Mouse (Mus musculus) cerebellum, adult 18-20 months (tissue): Measurements from ENCODE around the gene Sdccag8.

Source experiments
- DNase-seq, 2 experiments: peaks; one replicate each; pipeline ENCODE4 v3.0.0; 2021

The Sdccag8 gene

DNA sequence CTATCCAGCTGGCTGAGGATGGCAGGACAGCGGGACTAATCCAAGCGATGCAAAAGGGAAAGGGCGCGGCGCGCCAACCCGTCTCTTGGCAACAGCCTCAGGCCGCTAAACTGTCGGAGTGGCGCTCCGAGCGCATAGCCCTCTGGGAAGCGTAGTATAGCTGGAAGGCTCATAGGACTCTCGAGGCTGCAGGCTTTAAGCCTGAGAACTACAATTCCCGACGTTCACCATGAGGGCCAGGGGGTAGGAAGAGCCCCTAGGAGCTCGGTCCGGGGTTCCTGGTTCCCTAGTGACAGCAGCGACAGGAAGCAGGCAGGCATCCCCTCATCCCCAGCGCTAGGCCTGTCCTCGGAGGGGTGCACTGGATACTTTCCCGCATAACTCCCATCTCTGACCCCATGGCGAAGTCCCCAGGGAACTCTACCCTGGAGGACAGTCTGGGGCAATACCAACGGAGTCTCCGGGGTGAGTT lies at the start of gene Sdccag8:
Gene Sdccag8, plus strand, starts transcription at position 70 of the 472 bp plus-strand sequence.
- peak; percentile 91 to 97 for DNase-seq

DNA sequence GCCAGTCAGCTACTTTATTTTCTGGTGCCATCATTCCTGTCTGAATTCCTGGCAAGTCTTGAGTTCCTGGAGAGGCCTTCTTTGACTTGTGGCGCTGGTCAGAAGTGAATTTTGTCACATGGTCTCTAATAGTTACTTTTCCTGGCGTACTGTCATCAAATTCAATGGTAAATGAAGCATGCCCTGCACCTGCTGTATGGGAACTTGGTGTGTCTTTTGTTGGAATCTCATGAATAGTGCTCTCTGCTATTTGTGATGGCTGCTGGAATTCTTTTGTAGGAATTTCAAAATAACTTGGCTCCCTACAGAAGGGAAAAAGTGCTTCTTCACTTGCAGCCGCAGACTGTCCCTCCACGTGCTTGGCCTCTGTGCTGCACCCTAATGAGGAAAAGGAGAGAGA lies 39.9 kb upstream of the Sdccag8 start:
- DNase-seq, result no peak

DNA sequence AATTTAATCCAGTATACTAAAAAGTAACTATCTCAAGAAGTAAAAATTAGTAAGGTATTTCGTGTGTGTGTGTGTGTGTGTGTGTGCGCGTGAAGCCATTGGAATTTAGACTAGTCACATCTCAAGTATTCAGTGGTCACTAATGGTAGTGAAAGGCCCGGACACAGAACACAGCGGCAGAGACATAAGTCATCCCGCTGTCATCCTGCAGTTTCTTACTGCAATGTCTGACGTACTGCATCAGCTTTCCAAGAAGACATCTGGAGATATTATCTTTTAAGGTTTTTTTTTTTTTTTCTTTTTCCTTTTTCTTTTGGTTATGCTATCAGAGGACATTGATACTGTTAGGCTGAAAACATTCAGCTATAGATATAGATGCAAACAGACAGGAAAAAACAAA lies 25.1 kb upstream of the Sdccag8 start:
- DNase-seq, result no peak

DNA sequence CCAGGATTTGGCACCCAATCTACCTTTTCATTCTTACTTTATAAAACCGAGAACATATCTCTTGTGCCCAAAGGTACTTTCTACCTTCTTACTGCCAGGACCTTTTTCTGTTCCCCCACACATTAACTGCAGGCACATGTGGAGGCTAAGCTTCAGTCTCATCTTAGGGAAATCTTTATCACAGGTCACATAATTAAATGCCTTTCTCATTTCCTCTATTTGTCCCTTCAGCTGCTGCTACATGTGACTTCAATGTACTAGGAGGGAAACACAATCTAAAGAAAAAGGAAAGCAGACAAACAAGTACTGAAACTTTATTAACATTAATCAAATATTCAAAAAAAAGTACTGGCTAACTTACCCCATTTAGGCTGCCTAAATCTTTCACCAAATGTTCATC lies 22.3 kb upstream of the Sdccag8 start:
- no peak for DNase-seq

DNA sequence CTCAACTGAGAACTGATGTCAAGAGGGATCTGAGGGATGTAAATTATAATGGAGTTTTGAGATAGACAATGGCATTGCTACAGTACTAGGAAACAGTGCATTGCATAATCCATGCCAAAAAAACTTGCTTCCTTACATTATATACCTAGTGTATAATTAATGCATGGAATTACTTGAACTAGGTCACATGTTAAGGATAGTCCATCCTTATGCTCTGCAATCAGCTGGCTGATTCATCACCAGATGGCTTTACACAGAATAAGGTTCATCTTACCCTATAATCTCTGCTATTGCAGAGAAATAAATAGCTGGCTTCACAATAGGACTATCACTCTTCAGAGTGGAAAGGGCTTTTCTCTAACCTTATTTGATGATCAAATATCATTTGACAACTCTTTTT lies 15.8 kb upstream of the Sdccag8 start:
- DNase-seq, result no peak

DNA sequence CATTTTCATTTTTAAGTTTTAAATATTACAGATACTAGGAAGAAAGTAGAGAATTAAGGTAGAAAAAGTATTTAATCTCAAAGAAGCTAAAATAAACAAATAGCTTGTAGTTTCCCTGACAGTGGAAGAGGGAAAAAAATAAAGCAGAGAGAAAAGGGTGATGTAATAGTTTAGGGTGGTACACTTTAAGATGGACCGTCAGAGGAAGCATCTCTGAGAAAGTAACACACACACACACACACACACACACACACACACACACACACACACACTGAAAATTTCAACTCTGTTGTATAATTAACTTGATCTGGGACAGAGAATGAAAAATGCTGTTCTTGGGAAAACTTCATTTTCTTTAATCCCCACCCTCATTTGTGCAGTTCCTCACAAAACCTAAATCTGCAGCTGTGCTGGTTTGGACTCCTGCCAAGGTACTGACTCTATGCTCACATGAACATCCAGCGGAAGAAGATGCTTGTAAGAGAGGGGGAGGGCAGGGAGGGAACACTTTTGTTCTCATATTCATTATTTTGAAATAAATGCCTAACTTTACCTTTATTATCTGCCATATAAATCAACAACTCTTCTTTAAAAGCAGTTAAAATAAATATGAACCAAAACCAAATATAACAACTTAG lies 13.6 kb upstream of the Sdccag8 start:
- no peak for DNase-seq

DNA sequence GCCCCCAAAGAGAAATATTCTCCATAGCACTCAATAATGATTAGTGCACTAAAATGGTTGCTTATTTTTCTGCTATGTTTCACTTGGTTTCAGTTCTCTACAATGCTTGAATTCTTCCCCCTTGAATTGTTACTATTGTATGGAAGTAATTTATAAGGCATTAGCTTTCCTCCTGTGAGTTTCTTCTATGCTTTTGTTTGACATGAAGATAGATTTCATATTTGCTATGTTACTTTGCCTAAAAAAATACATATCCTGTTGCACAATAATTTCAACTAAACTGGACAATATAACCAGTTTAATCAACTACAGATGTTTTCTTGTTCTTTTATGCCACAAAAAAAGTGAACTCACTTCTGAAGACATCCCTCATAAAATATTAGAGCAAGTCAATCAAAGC lies 4.3 kb upstream of the Sdccag8 start:
- DNase-seq, result no peak

DNA sequence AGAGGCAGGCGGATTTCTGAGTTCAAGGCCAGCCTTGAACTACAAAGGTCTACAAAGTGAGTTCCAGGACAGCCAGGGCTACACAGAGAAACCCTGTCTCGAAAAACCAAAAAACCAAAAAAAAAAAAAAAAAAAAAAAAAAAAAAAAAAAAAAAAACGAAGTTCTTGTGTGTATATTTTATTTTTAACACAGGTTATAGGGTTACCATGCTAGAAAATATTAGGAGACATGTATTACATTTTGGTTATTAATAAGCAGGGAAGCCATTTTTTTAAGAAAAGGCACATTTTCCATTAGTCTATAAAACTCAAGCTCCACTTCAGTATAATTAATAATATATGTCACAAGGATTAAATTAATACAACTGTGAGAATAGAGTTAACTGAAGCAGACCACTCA lies 2.6 kb upstream of the Sdccag8 start:
- no peak for DNase-seq

DNA sequence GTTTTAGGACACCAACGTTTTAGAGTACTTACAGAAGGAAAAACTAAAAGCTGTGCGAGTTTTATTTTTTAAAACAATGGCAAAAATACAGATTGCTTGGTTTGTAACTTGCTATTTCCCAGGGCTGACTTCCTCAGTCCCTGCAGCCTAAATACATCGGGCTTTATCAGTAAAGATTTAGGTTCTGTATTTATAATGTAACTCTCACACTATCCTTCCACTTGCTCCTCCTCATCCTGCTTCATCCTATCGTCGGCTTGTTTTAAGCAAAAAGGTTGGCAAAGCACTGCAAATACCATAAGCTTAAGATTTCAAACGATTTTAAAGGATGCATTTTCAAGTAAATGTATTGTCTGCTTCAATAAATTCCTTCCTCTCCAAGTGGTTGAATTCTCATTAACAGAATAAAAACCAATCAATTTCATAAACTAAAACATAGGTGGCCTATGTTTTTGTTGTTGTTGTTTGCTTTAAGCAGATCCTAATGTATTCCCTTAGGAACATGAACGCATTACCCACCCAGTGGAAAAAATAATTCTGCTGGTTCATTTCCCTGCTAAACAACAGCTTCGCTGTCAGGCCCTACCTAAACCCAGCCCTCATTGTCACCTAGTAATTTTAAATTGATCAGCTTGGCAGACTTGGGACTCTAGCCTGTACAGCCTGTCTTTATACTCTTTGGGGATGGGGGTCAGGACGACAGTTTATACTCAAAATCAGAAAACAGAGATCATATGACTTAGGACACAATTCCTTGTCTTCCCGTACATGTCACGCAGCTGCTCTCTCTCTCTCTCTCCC lies 1.8 kb upstream of the Sdccag8 start:
- DNase-seq, result no peak

DNA sequence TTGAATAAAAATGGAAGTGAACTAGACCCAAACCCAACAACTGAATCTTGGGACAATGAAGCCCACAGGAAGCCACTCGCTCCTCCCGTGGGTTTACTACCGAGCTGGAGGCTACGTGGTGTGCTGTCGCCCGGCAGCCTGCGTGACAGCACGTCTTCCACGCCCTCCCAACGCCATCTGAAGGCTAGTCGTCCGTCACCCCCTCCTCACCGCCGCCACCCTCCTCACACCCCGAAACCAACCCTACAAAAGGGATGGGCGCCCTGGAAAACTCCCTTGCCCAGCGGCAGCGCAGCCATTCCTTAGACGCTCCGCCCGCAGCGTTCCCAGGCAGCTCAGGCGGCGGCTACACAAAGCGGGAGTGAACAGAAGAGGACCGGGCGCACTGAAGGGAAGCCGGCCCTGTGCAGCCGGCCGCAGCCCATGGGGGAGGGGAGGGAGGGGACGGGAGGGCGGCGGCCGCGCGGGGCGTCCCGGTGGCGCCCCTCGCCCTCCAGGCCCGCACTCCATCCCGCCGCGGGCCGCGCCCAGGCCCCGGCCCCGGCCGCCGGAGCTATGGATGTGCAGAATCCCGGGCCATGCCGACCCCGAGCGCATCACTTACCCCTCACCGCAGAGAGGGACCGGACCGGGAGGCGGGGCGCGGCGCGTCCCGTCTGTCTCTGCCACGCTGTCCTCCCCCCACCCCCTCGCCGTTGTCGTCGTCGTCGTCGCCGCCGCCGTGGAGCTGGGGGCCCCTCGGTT lies 996 bp upstream of the Sdccag8 start:
- DNase-seq, result peak; percentile 71 to 76

DNA sequence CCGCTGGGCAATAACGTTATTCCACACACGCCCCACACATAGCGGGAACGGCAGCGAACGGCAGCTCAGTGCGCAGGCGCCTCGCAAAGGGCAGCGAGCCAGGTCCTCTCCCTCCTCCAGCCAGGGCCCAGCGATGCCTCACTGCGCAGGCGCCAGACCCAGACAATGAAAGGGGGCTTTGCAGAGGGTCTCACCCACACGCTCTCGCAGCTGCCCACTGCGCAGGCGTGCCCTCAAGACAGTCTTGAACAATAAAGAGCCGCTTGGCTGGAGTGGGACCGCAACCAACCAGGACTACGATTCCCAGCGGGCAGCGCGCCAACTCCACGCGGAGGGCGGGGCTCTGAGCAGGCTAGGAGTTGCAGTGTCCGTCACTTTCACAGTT lies 432 bp upstream of the Sdccag8 start, which contains the start of gene Cep170:
Gene Cep170, minus strand, starts transcription at position 32 of the 385 bp plus-strand sequence.
- peak; percentile 96 to 99 for DNase-seq

DNA sequence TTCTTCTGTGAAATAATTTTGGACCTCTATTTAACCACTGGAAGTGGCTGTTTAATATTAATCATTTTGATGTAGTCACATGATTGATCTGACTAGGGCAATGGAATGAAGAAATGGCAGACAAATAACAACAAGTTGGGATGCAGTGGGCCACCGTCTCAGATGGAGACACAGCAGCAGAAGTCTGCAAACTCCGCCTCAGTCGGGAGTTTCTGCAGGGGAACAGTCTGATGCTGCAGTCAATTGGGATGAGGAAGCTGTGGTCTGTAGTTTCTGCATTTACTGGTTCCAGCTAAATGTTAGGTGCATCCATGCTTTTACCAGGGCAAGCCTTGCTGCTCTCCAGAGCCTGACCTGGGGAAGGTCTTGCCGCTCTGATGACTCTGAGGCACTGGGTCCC lies 2.3 kb downstream of the Sdccag8 start:
- no peak for DNase-seq

DNA sequence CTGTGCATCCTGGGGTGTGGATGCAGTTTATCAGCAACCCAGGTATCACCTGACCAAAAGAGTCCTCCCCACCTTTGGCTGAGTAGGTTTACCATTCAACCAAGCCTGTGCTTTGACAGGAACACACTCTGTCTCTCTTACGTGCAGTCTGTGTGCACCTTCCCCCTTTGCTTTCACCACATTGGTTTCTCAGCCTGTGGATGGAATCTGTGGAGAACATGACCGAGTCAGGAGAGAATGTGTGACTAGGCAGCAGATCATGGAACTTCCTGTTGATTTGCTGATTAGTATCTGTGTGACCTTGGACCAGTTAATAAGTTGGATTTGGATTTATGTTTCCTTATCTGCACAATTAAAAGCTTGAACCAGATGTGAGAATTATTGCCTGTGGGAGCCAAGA lies 3.7 kb downstream of the Sdccag8 start:
- no peak for DNase-seq

DNA sequence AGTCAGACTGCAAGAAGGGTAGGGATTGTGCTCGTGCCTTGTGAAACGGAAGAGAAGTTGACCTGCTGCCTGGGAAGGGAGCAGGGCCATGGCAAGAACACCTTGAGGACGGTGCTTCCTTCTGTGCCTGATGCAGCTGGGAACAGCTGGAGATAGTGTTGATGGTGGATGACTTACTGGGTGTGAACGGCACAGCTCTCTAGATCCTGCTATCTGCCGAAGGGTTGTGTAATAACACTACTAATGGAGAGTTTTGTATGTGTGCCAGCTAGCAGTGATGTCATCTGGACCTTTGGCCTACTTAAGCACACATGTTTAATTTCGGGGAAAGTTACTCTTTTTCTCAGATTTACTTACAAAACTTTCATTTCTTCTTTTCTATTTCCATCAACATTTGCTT lies 4.3 kb downstream of the Sdccag8 start:
- DNase-seq, result no peak

DNA sequence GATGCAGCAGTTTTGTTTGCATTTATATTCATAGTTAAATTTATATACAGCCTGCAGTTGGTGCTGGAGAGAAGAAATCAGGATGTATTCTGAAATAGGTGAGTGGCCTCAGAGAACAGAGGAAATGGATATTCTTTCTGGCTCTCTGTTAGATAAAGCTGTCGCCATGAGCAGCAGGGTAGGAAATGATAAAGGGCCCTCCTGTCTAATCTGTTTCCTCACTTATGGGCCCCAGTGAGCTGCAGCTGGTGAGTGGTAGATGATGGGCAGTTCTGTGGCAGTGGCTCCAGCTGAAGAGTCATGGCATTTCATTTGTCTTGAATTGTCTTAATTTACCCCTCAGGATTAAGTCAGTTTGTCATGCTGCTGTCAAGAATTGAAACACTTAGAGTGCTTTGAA lies 7.5 kb downstream of the Sdccag8 start:
- DNase-seq, result no peak

DNA sequence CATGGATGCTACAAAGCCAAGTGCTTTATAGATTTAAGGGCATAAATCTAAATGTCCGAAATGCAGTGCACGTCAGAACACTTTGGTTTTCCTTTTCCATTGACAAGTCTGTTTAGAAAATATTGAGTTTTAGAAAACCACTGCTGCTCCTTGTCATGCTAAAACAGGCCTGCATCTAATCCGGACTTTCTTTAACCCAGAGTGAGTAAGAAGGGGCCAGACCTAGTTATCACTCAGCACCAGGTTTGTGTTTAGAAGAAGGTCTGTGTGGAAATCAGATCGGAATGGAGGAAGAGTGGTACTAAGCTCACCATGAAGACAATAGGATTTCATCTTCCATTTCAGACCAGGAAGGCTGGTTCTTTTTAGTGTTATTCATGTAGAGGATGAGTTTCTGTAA lies 8.5 kb downstream of the Sdccag8 start:
- DNase-seq, result no peak

DNA sequence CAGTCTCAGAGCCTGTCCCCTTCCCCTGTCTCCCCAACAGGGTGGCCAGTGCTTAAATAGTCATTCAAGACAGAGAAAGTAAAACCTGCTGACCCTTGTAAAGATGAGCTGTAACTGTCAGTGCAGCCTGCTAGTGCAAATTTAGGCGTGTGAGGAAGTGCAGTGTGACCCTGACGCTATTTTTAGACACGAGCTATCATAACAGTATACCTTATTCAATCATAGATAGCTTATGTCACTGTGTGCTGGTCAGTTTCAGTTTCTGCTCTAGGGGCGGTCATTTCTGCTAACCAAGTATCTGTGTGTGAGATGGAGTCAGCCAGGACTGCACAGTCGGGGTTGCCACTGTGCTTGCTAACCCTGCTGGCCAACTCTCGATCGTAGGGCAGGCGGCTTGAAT lies 9.4 kb downstream of the Sdccag8 start:
- DNase-seq, result no peak

DNA sequence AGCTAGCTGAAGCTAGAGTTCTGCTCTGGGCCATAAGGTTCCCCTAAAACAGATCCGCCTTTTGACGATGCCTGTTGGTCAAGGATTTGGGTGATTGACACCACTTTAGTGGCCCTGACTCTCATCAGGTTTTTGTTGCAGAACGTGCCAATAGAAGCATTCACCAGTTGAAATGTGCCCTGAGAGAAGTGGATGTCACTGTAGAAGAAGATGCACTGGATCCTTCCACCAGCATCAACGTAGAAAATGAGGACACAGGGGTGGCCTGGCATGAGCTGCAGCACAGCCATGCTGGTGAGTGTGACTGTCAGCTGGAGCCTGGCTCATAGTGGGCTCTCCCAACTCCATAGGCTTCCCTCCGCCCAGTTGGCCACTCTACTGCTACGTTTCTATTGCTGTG lies 10.2 kb downstream of the Sdccag8 start:
- no peak for DNase-seq

DNA sequence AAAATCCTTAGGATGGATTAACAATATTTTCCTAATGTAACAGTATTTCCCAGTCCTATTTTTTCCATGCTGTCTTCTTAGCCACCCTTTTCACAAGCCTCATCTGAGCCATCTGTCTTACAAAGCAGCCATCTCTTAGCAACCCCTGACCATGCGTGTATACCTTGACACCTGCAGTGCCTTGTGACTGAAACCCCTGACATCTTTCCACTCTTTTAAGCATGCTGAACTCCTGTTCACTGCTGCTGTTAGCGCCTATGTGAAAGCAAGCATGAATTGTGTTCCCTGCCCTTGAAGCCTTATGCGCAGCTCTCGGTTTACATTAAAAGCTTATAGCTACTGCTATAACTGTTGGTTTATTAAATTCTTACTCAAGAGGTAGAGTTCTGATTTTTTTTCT lies 10.6 kb downstream of the Sdccag8 start:
- no peak for DNase-seq

DNA sequence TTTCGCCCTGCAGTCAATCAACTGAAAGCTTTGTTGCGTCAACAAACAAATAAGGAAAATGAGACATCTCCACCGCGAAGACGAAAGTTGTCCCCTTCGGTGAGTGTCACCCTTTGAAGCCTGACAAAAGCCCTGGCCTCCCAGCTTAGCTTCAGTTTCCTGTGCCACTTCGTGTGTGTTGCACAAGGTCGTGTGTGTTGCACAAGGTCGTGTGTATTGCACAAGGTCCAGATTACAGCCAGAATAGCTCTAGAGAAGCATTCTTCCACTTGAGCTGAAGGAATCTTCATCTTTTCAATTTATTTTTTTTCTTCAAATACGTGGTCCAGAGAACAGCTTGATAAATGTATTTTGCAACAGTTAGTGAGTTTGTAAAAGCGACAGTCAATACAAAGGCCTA lies 11.7 kb downstream of the Sdccag8 start:
- DNase-seq, result no peak

DNA sequence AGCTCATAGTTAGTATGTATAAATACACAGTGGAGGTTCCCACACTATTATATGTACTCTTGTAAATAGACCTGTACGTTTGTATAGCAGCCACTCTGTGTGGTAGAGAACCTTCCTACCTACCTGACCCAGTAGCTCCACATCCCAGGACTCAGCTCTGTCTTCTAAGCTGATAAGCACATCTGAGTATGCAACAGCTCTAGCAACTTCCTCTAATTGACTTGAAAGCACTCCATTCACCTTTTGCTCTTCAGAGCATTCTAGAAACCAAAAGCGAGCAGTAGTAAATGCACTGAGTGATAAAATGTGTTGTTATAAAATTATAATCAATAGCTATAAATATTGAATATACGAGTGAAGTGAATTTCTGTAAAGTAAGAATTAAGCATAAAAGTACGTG lies 12.5 kb downstream of the Sdccag8 start:
- DNase-seq, result no peak

DNA sequence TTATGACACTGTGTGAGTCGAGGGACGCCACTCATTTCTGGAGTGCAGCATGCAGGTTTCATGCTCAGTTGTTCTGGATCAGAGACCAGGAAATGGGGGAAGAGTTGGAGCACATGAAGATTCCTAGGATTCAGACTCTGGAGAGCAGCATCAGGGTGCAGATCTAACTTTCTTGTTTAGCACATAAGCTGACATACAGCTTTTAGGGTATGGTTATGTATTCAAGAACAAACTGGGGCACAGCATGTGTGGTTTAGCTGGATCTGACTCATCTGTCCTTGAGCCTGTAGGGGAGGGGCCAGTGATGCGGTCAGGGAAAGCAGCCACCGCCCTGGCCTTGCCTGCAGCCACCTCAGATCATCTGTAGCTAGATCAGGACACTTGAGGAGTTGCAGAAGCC lies 12.9 kb downstream of the Sdccag8 start:
- no peak for DNase-seq

DNA sequence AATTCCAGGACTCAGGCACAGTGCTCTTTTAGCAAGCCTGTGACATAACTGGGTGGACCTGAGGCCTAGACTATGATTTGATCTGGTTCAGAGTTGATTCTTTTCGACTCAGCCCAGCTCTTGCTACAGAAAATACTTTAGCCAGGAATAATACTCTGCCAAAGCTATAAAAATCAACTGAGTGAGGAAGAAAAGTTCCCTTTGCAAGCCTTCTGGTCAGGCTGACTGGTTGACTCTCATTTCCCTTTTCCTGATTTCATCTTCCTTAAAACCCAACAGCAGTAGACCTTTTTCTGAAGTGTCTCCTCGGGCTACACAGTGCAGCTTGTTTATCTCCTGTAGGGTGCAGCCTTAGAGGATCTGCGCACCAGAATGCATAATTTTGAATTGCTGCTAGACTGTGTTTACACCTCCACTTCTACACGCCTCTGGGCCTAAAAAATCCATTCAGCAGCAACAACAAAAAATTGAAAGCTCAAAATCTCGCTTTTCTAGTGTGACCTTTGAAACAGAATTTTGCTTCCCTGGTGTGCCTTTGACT lies 13.6 kb downstream of the Sdccag8 start:
- no peak for DNase-seq

DNA sequence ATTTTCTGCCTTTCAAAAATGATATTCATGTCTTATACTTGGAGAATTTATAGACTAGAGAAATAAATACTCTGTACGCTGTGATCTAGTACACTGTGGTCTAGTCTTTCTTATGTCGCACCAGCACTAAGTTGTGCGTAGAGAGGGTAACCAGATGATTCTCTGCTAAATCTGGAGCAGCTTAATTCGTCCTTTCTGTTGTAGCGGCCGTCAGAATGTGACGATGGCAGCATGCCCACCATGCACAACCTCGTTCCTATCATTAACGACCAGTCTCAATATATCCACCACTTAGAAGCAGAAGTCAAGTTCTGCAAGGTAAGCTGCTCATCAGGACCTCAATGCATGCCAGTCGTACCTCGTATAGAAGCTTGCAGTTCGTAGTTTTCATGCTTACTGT lies 14.2 kb downstream of the Sdccag8 start:
- DNase-seq, result no peak
